Mouse (Mus musculus) liver, postnatal 0 days (tissue): ENCODE data around the gene Slc35a1.

Experiments used
- CTCF ChIP-seq: sonication (generic); IDR thresholded peaks from 2 replicates; pipeline ENCODE4 v1.5.1; 2016; ENCODE audit warnings: antibody characterized with exemption, low read depth
- EP300 ChIP-seq: IDR thresholded peaks from 2 replicates; pipeline ENCODE4 v1.6.1; 2016; ENCODE audit warnings: antibody characterized with exemption, low read depth, mild to moderate bottlenecking

DNA sequence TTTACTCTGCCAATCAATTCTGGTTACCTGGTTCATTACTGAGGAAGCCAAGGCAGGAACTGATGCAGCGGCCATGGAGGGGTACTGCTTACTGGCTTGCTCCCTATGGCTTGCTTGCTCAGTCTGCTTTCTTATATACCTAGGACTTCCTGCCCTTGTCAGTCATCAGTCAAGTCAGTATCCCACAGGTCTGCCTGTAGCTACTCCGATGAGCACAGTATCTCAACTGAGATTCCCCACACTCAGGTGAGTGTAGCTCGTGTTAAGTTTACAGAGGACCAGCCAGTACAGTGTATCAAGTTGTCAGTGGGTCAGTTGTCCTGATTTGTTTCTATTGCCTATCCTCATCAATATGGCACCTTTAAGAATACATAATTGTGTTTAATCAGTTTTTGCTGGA lies 46.5 kb downstream of the Slc35a1 start:
- TF ChIP-seq CTCF (no peak), EP300 (no peak)
